14 mouse cellular contexts compared by ENCODE assay signal in the genomic region with DNA sequence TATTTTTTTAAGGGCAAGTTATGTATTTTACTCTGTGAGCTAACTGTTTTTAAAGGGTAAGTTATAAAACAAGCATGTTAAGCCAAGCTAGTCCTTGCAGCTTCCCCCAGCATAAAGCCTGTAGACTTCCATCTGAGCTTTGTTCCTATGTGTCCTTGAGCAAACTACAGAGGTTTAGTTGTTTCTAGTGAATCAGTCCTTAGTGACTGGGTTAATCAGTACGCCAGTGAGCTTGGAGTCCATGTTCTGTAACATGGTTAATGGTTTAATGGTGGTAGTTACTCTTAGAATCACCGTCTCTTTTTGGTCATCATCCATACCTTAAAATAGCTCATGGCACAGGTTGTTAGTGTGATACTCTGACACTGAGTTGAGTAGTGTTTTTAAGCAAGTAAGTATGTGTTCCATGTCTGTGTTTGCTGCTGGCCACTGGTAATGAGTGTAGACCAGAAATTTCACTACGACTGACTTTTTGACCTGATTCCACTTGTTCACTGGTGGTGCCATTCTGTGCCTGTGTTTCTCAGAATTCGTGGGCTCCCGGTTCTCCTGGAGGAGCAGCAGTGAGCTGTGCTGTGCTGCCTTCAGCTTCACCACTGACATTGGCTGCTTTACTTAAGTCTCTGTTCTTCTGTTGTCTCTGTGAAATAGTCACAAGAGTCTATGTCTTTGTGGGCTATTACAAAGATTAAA.
"Had no signal": no experiment of that assay in that cellular context is flagged by ENCODE, and none has a peak within 500 bp of the region (broad histone marks: within the 10 kb centered on the region; RNA-seq: fewer than 3 reads in every experiment).

No protein-coding gene starts in this region.

- H3K9ac ChIP-seq: limb, embryonic 15.5 days; lung, embryonic 14.5 days; neural tube, embryonic 15.5 days had no signal

- H3K9me3 ChIP-seq: limb, embryonic 15.5 days; midbrain, embryonic 10.5 days; neural tube, embryonic 15.5 days had no signal

- H3K4me2 ChIP-seq: limb, embryonic 15.5 days; lung, embryonic 14.5 days; neural tube, embryonic 15.5 days had no signal

- H3K4me1 ChIP-seq: midbrain, embryonic 10.5 days had no signal

- DNase-seq: layer of hippocampus, adult 9-11 months; layer of hippocampus, postnatal 36 days; lung, embryonic 14.5 days; lung, postnatal 10 days; lung, postnatal 4 days; midbrain, embryonic 14.5 days; right cerebral cortex, adult 18-20 months; right cerebral cortex, postnatal 25 days; thymus, postnatal 4 days had no signal

- H3K27me3 ChIP-seq: limb, embryonic 15.5 days; neural tube, embryonic 15.5 days had no signal

- H3K27ac ChIP-seq: limb, embryonic 15.5 days; midbrain, embryonic 10.5 days; neural tube, embryonic 15.5 days had no signal

- ATAC-seq: intestine, embryonic 16.5 days had no signal

- H3K4me3 ChIP-seq: limb, embryonic 15.5 days; midbrain, embryonic 10.5 days; myocyte; neural tube, embryonic 15.5 days had no signal

- H3K36me3 ChIP-seq: neural tube, embryonic 15.5 days had no signal
